Mouse (Mus musculus) MEL (cell line): ENCODE results near the gene Med25. TPM values are rescaled to one million over a fixed set of nuclear protein-coding genes. Genes with fewer than 3 reads are reported as not detected.

Source experiments
- DNase-seq: peaks from one replicate; pipeline ENCODE4 v3.0.0; 2011; ENCODE audit warnings: low read depth, low spot score
- H3K27ac ChIP-seq: 2 replicates; pipeline ENCODE4 v1.5.1; 2012; ENCODE audit warnings: low read depth, mild to moderate bottlenecking, control low read depth, low read length, moderate library complexity; ENCODE audit not compliant: control insufficient read depth
- H3K27me3 ChIP-seq, 2 experiments: fragments of 150-350 bp in 1 of 2; sonication (generic) in 1 of 2; 2 replicates each; pipeline ENCODE4 v1.6.1; 2012; ENCODE audit warnings: low read length in 2 of 2, mild to moderate bottlenecking in 2 of 2, improper control_type of control experiment in 1 of 2, moderate library complexity in 1 of 2; ENCODE audit not compliant: insufficient read depth in 2 of 2, control insufficient read depth in 1 of 2
- H3K36me3 ChIP-seq, 2 experiments: 2 replicates each; pipeline ENCODE4 v1.6.1; 2012 to 2014; ENCODE audit warnings: low read length in 2 of 2, improper control_type of control experiment in 1 of 2, inconsistent platforms in 1 of 2, mild to moderate bottlenecking in 1 of 2; ENCODE audit not compliant: insufficient read depth in 2 of 2, control insufficient read depth in 1 of 2
- H3K4me1 ChIP-seq, 2 experiments: fragments of 150-350 bp in 1 of 2; sonication (generic) in 1 of 2; 2 replicates each; pipeline ENCODE4 v1.6.1; 2012; ENCODE audit warnings: low read length in 2 of 2, improper control_type of control experiment in 1 of 2, mild to moderate bottlenecking in 1 of 2; ENCODE audit not compliant: insufficient read depth in 2 of 2, control insufficient read depth in 1 of 2
- H3K4me3 ChIP-seq, 2 experiments: fragments of 150-350 bp in 1 of 2; sonication (generic) in 1 of 2; 2 replicates each; pipeline ENCODE4 v1.5.1; 2012; ENCODE audit warnings: low read depth in 2 of 2, low read length in 2 of 2, mild to moderate bottlenecking in 2 of 2, moderate library complexity in 2 of 2, control low read depth in 1 of 2, improper control_type of control experiment in 1 of 2; ENCODE audit not compliant: control insufficient read depth in 1 of 2, insufficient read depth in 1 of 2
- H3K79me2 ChIP-seq: 2 replicates; pipeline ENCODE4 v1.6.1; 2012; ENCODE audit warnings: mild to moderate bottlenecking, low read length, moderate library complexity; ENCODE audit not compliant: control insufficient read depth, poor library complexity, insufficient read depth
- H3K9ac ChIP-seq: 2 replicates; pipeline ENCODE4 v1.6.1; 2012; ENCODE audit warnings: low read depth, mild to moderate bottlenecking, control low read depth, low read length, moderate library complexity; ENCODE audit not compliant: control insufficient read depth, poor library complexity, severe bottlenecking
- H3K9me3 ChIP-seq: fragments of 150-350 bp; sonication (generic); replicated peaks from 2 replicates; pipeline ENCODE4 v1.6.1; 2012; ENCODE audit warnings: mild to moderate bottlenecking, low read length, improper control_type of control experiment, moderate library complexity; ENCODE audit not compliant: insufficient read depth
- BHLHE40 ChIP-seq: IDR thresholded peaks from 2 replicates; pipeline ENCODE4 v1.6.1; 2012; ENCODE audit warnings: low read depth, mild to moderate bottlenecking, inconsistent platforms, low read length, improper control_type of control experiment, borderline replicate concordance
- CHD2 ChIP-seq: IDR thresholded peaks from 2 replicates; pipeline ENCODE4 v1.6.1; 2011; ENCODE audit warnings: low read length, improper control_type of control experiment
- CTCF ChIP-seq, 3 experiments: IDR thresholded peaks in 2 of 3; conservative IDR thresholded peaks in 1 of 3; 2 replicates each; pipeline ENCODE4 v1.5.1; 2011 to 2012; ENCODE audit warnings: low read length in 3 of 3, low read depth in 2 of 3, mild to moderate bottlenecking in 2 of 3, improper control_type of control experiment in 1 of 3, inconsistent platforms in 1 of 3, mixed read lengths in 1 of 3, moderate library complexity in 1 of 3; ENCODE audit not compliant: control insufficient read depth in 1 of 3, insufficient read depth in 1 of 3, poor library complexity in 1 of 3, severe bottlenecking in 1 of 3
- E2F4 ChIP-seq: IDR thresholded peaks from 2 replicates; pipeline ENCODE4 v1.6.1; 2011; ENCODE audit warnings: low read depth, low read length, improper control_type of control experiment, borderline replicate concordance
- ETS1 ChIP-seq: IDR thresholded peaks from 2 replicates; pipeline ENCODE4 v1.6.1; 2012; ENCODE audit warnings: low read depth, mild to moderate bottlenecking, inconsistent platforms, low read length, improper control_type of control experiment, moderate library complexity
- GABPA ChIP-seq: IDR thresholded peaks from 2 replicates; pipeline ENCODE4 v1.6.1; 2012; ENCODE audit warnings: low read depth, mild to moderate bottlenecking, inconsistent platforms, low read length, improper control_type of control experiment, moderate library complexity
- HCFC1 ChIP-seq: IDR thresholded peaks from 2 replicates; pipeline ENCODE4 v1.6.1; 2012; ENCODE audit warnings: low read depth, mild to moderate bottlenecking, inconsistent platforms, low read length, improper control_type of control experiment, moderate library complexity
- JUND ChIP-seq: IDR thresholded peaks from 2 replicates; pipeline ENCODE4 v1.6.1; 2011; ENCODE audit warnings: low read depth, mild to moderate bottlenecking, improper control_type of control experiment, low read length
- KAT2A ChIP-seq: conservative IDR thresholded peaks from 2 replicates; pipeline ENCODE4 v1.6.1; 2012; ENCODE audit warnings: low read depth, low read length, improper control_type of control experiment, inconsistent platforms
- MAFK ChIP-seq: IDR thresholded peaks from 2 replicates; pipeline ENCODE4 v1.6.1; 2011; ENCODE audit warnings: low read depth, mild to moderate bottlenecking, low read length, improper control_type of control experiment, borderline replicate concordance
- MAZ ChIP-seq: IDR thresholded peaks from 2 replicates; pipeline ENCODE4 v1.6.1; 2012; ENCODE audit warnings: low read depth, mild to moderate bottlenecking, inconsistent platforms, low read length, improper control_type of control experiment
- MXI1 ChIP-seq: IDR thresholded peaks from 2 replicates; pipeline ENCODE4 v1.6.1; 2011; ENCODE audit warnings: mild to moderate bottlenecking, low read depth, low read length, improper control_type of control experiment
- MYB ChIP-seq: IDR thresholded peaks from 2 replicates; pipeline ENCODE4 v1.6.1; 2011; ENCODE audit warnings: mild to moderate bottlenecking, low read depth, low read length, improper control_type of control experiment
- MYC ChIP-seq: IDR thresholded peaks from 2 replicates; pipeline ENCODE4 v1.6.1; 2011; ENCODE audit warnings: low read depth, mild to moderate bottlenecking, low read length, improper control_type of control experiment, moderate library complexity
- NRF1 ChIP-seq: IDR thresholded peaks from 2 replicates; pipeline ENCODE4 v1.6.1; 2014; ENCODE audit warnings: low read depth, mild to moderate bottlenecking, inconsistent platforms, low read length, improper control_type of control experiment, moderate library complexity; ENCODE audit not compliant: poor library complexity, insufficient read depth, severe bottlenecking
- POLR2A ChIP-seq, 2 experiments: IDR thresholded peaks; 2 replicates each; pipeline ENCODE4 v1.6.1; 2011 to 2012; ENCODE audit warnings: low read length in 2 of 2, mild to moderate bottlenecking in 2 of 2, control low read depth in 1 of 2, improper control_type of control experiment in 1 of 2, low read depth in 1 of 2, moderate library complexity in 1 of 2; ENCODE audit not compliant: control insufficient read depth in 1 of 2, insufficient read depth in 1 of 2, poor library complexity in 1 of 2
- RAD21 ChIP-seq: IDR thresholded peaks from 2 replicates; pipeline ENCODE4 v1.6.1; 2011; ENCODE audit warnings: mild to moderate bottlenecking, low read depth, low read length, improper control_type of control experiment
- RCOR1 ChIP-seq: IDR thresholded peaks from 2 replicates; pipeline ENCODE4 v1.6.1; 2012; ENCODE audit warnings: low read depth, mild to moderate bottlenecking, inconsistent platforms, low read length, improper control_type of control experiment
- SIN3A ChIP-seq: IDR thresholded peaks from 2 replicates; pipeline ENCODE4 v1.6.1; 2012; ENCODE audit warnings: low read length, improper control_type of control experiment, inconsistent platforms
- TBP ChIP-seq: IDR thresholded peaks from 2 replicates; pipeline ENCODE4 v1.8.0; 2011; ENCODE audit warnings: low read depth, low read length, improper control_type of control experiment
- UBTF ChIP-seq: IDR thresholded peaks from 2 replicates; pipeline ENCODE4 v1.6.1; 2012; ENCODE audit warnings: low read depth, mild to moderate bottlenecking, inconsistent platforms, low read length, improper control_type of control experiment, moderate library complexity, borderline replicate concordance; ENCODE audit not compliant: insufficient read depth
- USF1 ChIP-seq: IDR thresholded peaks from 2 replicates; pipeline ENCODE4 v1.6.1; 2014; ENCODE audit warnings: low read depth, mild to moderate bottlenecking, inconsistent platforms, low read length, improper control_type of control experiment, moderate library complexity
- ZC3H11A ChIP-seq: IDR thresholded peaks from 2 replicates; pipeline ENCODE4 v1.6.1; 2012; ENCODE audit warnings: low read depth, mild to moderate bottlenecking, inconsistent platforms, low read length, improper control_type of control experiment
- ZKSCAN1 ChIP-seq: IDR thresholded peaks from 2 replicates; pipeline ENCODE4 v1.6.1; 2012; ENCODE audit warnings: low read depth, mild to moderate bottlenecking, inconsistent platforms, low read length, improper control_type of control experiment, moderate library complexity
- polyA plus RNA-seq, 2 experiments: library from polyadenylated mRNA; stranded (reverse) in 1 of 2; unstranded in 1 of 2; fragments of >175 nt in 1 of 2; fragments of >200 nt in 1 of 2; gene quantifications; 2 replicates each; pipeline versions ENCODE4 v1.2.1 to v1.2.4; 2012; ENCODE audit warnings: low replicate concordance in 2 of 2, low read depth in 1 of 2; ENCODE audit not compliant: insufficient read length in 2 of 2, insufficient read depth in 1 of 2, missing spikeins in 1 of 2
- total RNA-seq: library from RNA; depleted of rRNA; stranded (reverse); fragments of 300-350 nt; gene quantifications from 2 replicates; pipeline ENCODE4 v1.2.3, GENCODE M21; 2012

The Med25 gene
- total and polyA plus RNA-seq, 3 experiments = 53.9 to 118 TPM; not detected in 1

DNA sequence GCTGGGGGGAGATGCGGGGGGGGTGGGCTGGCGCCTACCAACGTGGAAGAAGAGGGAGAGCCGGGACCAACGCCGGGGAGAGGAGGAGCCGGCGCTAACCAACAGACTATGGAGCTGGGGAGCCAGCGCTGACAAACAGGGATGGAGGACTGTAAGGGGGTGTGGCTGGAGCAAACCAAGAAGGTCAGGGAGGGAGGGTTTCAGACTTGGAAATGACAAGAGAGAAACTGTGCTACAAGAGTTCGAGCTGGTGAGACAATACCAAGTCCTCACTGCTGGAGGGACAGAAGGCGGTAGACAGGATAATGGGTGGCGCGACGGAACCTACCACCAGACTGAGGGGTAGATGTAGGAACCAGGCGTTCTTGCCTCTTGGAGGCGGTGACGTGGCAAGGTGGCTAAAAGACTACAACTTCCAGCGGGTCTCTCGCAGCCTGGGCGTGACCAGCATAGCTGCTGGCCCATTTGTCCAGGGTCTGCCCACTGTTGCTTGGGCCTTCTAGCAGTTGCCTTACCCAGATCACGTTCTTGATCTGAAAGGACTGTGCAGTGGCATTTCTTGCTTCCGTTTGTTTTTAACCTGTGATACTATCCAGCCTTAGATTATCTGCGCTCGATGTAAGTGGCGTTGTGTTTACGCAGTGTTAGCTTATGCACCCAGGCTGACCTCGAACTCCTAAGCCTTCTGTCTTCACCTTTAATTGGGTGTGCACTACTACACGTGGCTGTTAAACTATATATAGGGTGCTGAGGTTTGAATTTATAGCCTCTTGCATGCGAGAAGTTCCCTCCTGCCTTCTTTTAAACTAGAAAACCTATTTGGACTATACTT, 22.6 kb downstream of the Med25 start, which contains the start of gene Ptov1 (continued):
- TF ChIP-seq RCOR1 = peak; percentile 19; the same call in 1 of the 2 replicates
- TF ChIP-seq JUND = no peak
- no peak for TF ChIP-seq CHD2
- TF ChIP-seq ETS1 = peak; percentile 31
- no peak for TF ChIP-seq ZKSCAN1

DNA sequence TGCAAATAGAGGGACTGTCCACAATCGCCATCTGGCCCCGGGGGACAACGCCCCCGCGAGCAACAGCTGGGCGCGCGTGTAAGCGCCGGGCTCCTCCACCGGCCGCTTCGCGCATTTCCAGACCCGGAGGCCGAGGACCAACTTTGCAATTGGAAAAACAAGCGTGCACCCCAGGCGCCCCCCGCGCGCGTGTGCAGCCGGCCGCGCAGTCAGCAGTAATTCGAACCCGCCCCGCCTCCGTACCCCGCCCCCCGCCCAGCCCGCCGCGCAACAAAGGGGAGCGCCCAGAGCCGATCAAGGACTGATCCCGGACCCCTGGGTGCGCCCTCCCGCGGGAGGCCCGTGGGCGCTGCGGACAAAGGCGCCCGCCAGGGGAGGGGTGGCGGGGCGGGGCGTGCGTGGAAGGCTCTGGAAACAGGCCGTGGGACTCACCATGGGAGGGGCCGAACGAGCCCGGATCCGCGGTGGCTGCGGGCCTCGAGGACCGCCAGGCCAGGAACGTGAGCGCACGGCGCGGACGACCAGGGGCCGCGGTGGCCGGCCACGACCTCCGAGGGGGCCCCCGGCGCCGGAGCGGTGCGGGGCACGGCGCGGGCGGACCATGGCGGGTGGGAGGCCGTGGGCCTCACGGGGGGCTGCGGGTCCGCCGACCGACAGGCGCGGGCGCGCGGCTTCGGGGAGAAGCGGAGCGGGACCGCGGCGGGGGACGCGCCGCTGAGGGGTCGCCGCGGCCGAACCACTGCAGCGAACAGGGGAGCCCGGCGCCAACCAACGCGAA, 23.4 kb downstream of the Med25 start:
- H3K79me2 ChIP-seq = peaks cover 9% of the 10 kb centered on the region
- H3K9me3 ChIP-seq = no peaks in the 10 kb centered on the region
- no peaks in the 10 kb centered on the region for H3K27me3 ChIP-seq
- peak overlapping the region; percentile 82 for H3K9ac ChIP-seq
- peaks cover 3 to 4% of the 10 kb centered on the region in 2 experiments; a peak in 3 of 4 replicates for H3K4me1 ChIP-seq
- no peak for TF ChIP-seq GABPA
- 0 out of 2 replicates have a peak, but pooled peaks have one; percentile 15 for TF ChIP-seq MAFK
- no peak for TF ChIP-seq TBP
- peak; percentile 61 for TF ChIP-seq MXI1
- TF ChIP-seq POLR2A (IDR thresholded peaks at IDR 0.05; ENCODE audit: control insufficient read depth in 1 of 2, insufficient read depth in 1 of 2, low read depth in 1 of 2, low read length in 2 of 2, poor library complexity in 1 of 2) = peak in 1 of 2 experiments; percentile 41; a peak in 1 of 4 replicates
- no peak for TF ChIP-seq CHD2
- TF ChIP-seq NRF1 = peak; percentile 52; the same call in 1 of the 2 replicates
- TF ChIP-seq MAZ = peak; percentile 27; the same call in 1 of the 2 replicates
- TF ChIP-seq SIN3A = peak; percentile 14; the same call in 1 of the 2 replicates
- 0 out of 6 replicates have a peak, but pooled peaks of 1 of the 3 experiments have one; percentile 7 for TF ChIP-seq CTCF (IDR thresholded peaks at IDR 0.05 in 2 of 3, conservative IDR thresholded peaks at IDR 0.05 in 1 of 3; ENCODE audit: control insufficient read depth in 1 of 3, insufficient read depth in 1 of 3, low read depth in 2 of 3, low read length in 3 of 3, poor library complexity in 1 of 3, severe bottlenecking in 1 of 3)
- no peaks in the 10 kb centered on the region for H3K36me3 ChIP-seq
- H3K27ac ChIP-seq = peak overlapping the region; percentile 67
- peak; percentile 65 for DNase-seq
- H3K4me3 ChIP-seq = peak overlapping the region; percentile 64 to 71; a peak in 3 of 4 replicates

DNA sequence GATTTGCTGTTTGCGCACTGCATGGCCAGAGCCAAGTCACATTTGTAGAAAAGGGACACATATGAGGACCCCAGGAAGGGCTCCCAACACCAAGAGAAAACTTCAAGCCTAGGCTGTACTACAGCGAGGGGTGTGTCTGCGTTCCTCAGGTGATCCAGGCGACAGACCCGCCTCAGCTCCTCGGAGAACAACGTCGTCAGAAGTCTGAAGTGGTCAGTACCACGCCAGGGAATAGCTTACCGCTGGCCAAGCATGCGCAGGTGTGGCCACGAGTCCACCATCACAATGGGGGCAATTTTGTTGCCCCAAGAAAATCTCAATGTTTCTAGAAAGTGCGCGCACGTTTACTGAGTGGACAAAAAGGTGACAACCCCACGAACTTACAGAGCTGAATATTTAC, 24.0 kb downstream of the Med25 start:
- peak overlapping the region; percentile 64 to 71; a peak in 3 of 4 replicates for H3K4me3 ChIP-seq
- H3K79me2 ChIP-seq = peaks cover 9% of the 10 kb centered on the region
- no peak overlapping the region for H3K27ac ChIP-seq
- no peaks in the 10 kb centered on the region for H3K27me3 ChIP-seq
- H3K9ac ChIP-seq = peak overlapping the region; percentile 82
- H3K9me3 ChIP-seq = no peaks in the 10 kb centered on the region
- no peaks in the 10 kb centered on the region for H3K36me3 ChIP-seq
- DNase-seq = no peak
- peaks cover 3 to 4% of the 10 kb centered on the region in 2 experiments; a peak in 3 of 4 replicates for H3K4me1 ChIP-seq
- no peak for TF ChIP-seq ZC3H11A
- TF ChIP-seq MAZ = no peak
- no peak for TF ChIP-seq BHLHE40
- no peak for TF ChIP-seq MYB
- no peak for TF ChIP-seq TBP
- TF ChIP-seq RCOR1 = no peak
- TF ChIP-seq CHD2 = no peak
- TF ChIP-seq KAT2A = no peak
- TF ChIP-seq MAFK = no peak
- no peak for TF ChIP-seq ZKSCAN1
- TF ChIP-seq MXI1 = no peak
- TF ChIP-seq USF1 = no peak
- no peak for TF ChIP-seq HCFC1
- no peak for TF ChIP-seq MYC
- TF ChIP-seq JUND = no peak
- TF ChIP-seq RAD21 = no peak
- TF ChIP-seq E2F4 = no peak
- no peak for TF ChIP-seq UBTF
